Mouse (Mus musculus) bone marrow, adult 2 months (tissue): Measurements from ENCODE around the gene Tmem267.

ENCODE experiments used
- CTCF ChIP-seq: fragments of 200-500 bp; IDR thresholded peaks from 2 replicates; pipeline ENCODE4 v1.5.1; 2011; ENCODE audit warnings: low read length, control low read depth; ENCODE audit not compliant: control insufficient read depth, insufficient read depth
- POLR2A ChIP-seq: fragments of 200-500 bp; IDR thresholded peaks from 2 replicates; pipeline ENCODE4 v1.6.1; 2011; ENCODE audit warnings: low read depth, mild to moderate bottlenecking, control low read depth, low read length, borderline replicate concordance; ENCODE audit not compliant: control insufficient read depth

- TF ChIP-seq POLR2A (no peak), CTCF (no peak)
These were observed 131.9 kb downstream of the Tmem267 start for GRCm38 (mm10) chr13:119619735-119620134.
